ENCODE assay signal across 8 mouse cellular contexts in genomic region chr17:11993249-11993648, GRCm38 (mm10).
DNase-seq lines count a peak whose midpoint lies in the region; ATAC-seq and TF ChIP-seq lines count a peak whose summit lies in the region.

No protein-coding gene starts in this region.

- 38% methylated on average over 8 of the region's 8 CpGs for WGBS in forebrain, embryonic 11.5 days

- H3K27me3 ChIP-seq in forebrain, embryonic 11.5 days (ENCODE audit: control insufficient read depth, insufficient read depth, low read length): no peaks in the 10 kb centered on the region

- peak; percentile 34 for DNase-seq in urinary bladder, postnatal 14 days (ENCODE audit: low spot score)
- no peak for DNase-seq in urinary bladder, adult 2 months (ENCODE audit: low spot score)
- DNase-seq in brain, embryonic 14.5 days (ENCODE audit: low read depth): peak; percentile 91
- DNase-seq in forebrain, embryonic 11.5 days (ENCODE audit: low spot score): peak; percentile 76
- peak; percentile 70 for DNase-seq in kidney, postnatal 10 days
- DNase-seq in lung, postnatal 10 days: peak; percentile 64
- DNase-seq in right cerebral cortex, postnatal 14 days: peak; percentile 59
- no peak for DNase-seq in gastrocnemius, adult 8-10 months (ENCODE audit: low spot score in 2 of 2)

- no peak overlapping the region for H3K4me3 ChIP-seq in forebrain, embryonic 11.5 days (ENCODE audit: low read depth, low read length)

- ATAC-seq in forebrain, embryonic 11.5 days (replicated peaks; ENCODE audit: low FRiP score): no peak

- H3K36me3 ChIP-seq in forebrain, embryonic 11.5 days (ENCODE audit: control insufficient read depth, insufficient read depth, low read length): no peaks in the 10 kb centered on the region

- TF ChIP-seq POLR2A in brain, embryonic 14.5 days (IDR thresholded peaks at IDR 0.05; ENCODE audit: borderline replicate concordance, extremely low read depth, insufficient read depth, insufficient read length, poor library complexity, severe bottlenecking): no peak

- no peak overlapping the region for H3K9ac ChIP-seq in forebrain, embryonic 11.5 days (ENCODE audit: low read length)

- H3K9me3 ChIP-seq in forebrain, embryonic 11.5 days (ENCODE audit: control insufficient read depth, low read length): no peaks in the 10 kb centered on the region

- no peaks in the 10 kb centered on the region for H3K4me1 ChIP-seq in forebrain, embryonic 11.5 days (replicated peaks; ENCODE audit: control insufficient read depth, insufficient read depth, low read length)

- H3K4me2 ChIP-seq in forebrain, embryonic 11.5 days (ENCODE audit: low read depth, low read length, severe bottlenecking): no peak overlapping the region

- no peak overlapping the region for H3K27ac ChIP-seq in forebrain, embryonic 11.5 days (ENCODE audit: low read depth, low read length)

- peak; percentile 73 for TF ChIP-seq CTCF in brain, embryonic 14.5 days (IDR thresholded peaks at IDR 0.05; ENCODE audit: borderline replicate concordance, extremely low read depth, insufficient read depth, insufficient read length)

Comparison
In these comparisons a context has a peak if more than half of its experiments do, and no peak if none do; other contexts are left out.
1. DNase-seq: peak in urinary bladder, postnatal 14 days (single experiment), brain, embryonic 14.5 days (single experiment), forebrain, embryonic 11.5 days (single experiment), kidney, postnatal 10 days (single experiment), lung, postnatal 10 days (single experiment) and right cerebral cortex, postnatal 14 days (single experiment); none in urinary bladder, adult 2 months (single experiment) and gastrocnemius, adult 8-10 months (0 of 2).